Mouse (Mus musculus) kidney, embryonic 16.5 days (tissue): ENCODE data around the gene Setdb2. TPM values are rescaled to one million over a fixed set of nuclear protein-coding genes. Genes with fewer than 3 reads are reported as not detected.
"Not testable (repeated sequence)": the region's sequence is repeated elsewhere in the genome, so short reads cannot be mapped to it uniquely, and the experiment has no call there.

Experiments used
- ATAC-seq: fragments of 200-750 bp; cut with Nextera tagmentation; 2 replicates; pipeline ENCODE4 v1.8.0; 2017; ENCODE audit warnings: moderate TSS enrichment; ENCODE audit not compliant: low FRiP score, low TSS enrichment
- H3K27ac ChIP-seq: fragments of 300-500 bp; sonication (generic); 2 replicates; pipeline ENCODE4 v1.5.1; 2014; ENCODE audit warnings: low read length
- H3K27me3 ChIP-seq: fragments of 300-500 bp; sonication (generic); 2 replicates; pipeline ENCODE4 v1.6.1; 2014; ENCODE audit warnings: low read length, control low read depth, mixed read lengths; ENCODE audit not compliant: insufficient read depth
- H3K36me3 ChIP-seq: fragments of 300-500 bp; sonication (generic); 2 replicates; pipeline ENCODE4 v1.6.1; 2014; ENCODE audit warnings: low read length, control low read depth, mixed read lengths; ENCODE audit not compliant: insufficient read depth
- H3K4me1 ChIP-seq: fragments of 300-500 bp; sonication (generic); 2 replicates; pipeline ENCODE4 v1.6.1; 2014; ENCODE audit warnings: low read length, control low read depth, mixed read lengths; ENCODE audit not compliant: insufficient read depth
- H3K4me2 ChIP-seq: fragments of 300-500 bp; sonication (generic); replicated peaks from 2 replicates; pipeline ENCODE4 v1.6.1; 2014; ENCODE audit warnings: low read depth, low read length
- H3K4me3 ChIP-seq: fragments of 300-500 bp; sonication (generic); 2 replicates; pipeline ENCODE4 v1.5.1; 2014; ENCODE audit warnings: mild to moderate bottlenecking, low read length
- H3K9ac ChIP-seq: fragments of 300-500 bp; sonication (generic); replicated peaks from 2 replicates; pipeline ENCODE4 v1.6.1; 2014; ENCODE audit warnings: low read length
- H3K9me3 ChIP-seq: fragments of 300-500 bp; sonication (generic); 2 replicates; pipeline ENCODE4 v1.6.1; 2016; ENCODE audit warnings: low read length, control low read depth
- WGBS: fragments of 180-500 bp; shearing (Covaris S2); extraction: QIAGEN DNeasy Blood & Tissue Kit; methylation state at CpG from one replicate; pipeline ENCODE4 v1.1.7; 2014; 5-methylcytosine and 5-hydroxymethylcytosine counted together
- polyA plus RNA-seq: library from polyadenylated mRNA; unstranded; fragments of >200 nt; fragmentation: Nextera tagmentation; extraction: Ambion mirVana; gene quantifications from 2 replicates; pipeline ENCODE4 v1.2.1, GENCODE M21; 2015

The Setdb2 gene
- polyA plus RNA-seq, 1 experiment from 2014 or later, result 10.7 TPM

- H3K27me3 ChIP-seq, result no peaks in the 10 kb centered on the region
- WGBS, result 87% methylated on average over 3 of the region's 3 CpGs
- ATAC-seq, result no peak
These were observed 45.4 kb downstream of the Setdb2 start, which contains the start of gene Phf11c for GRCm38 (mm10) chr14:59395281-59395680. Phf11c (minus strand) TSS chr14:59395381.

GRCm38 (mm10) chr14:59390181-59390580 is 50.5 kb downstream of the Setdb2 start:
- not testable (repeated sequence) for H3K9ac ChIP-seq, H3K9me3 ChIP-seq, H3K27ac ChIP-seq, H3K4me1 ChIP-seq, H3K4me2 ChIP-seq, H3K27me3 ChIP-seq, H3K36me3 ChIP-seq, H3K4me3 ChIP-seq
- ATAC-seq, result 0 out of 2 replicates have a peak, but pooled peaks have one; percentile 35
- 64% methylated on average over 4 of the region's 4 CpGs for WGBS

More at GRCm38 (mm10) chr14:59395281-59395680, 45.4 kb downstream of the Setdb2 start, which contains the start of gene Phf11c:
- Histone ChIP-seq H3K4me3 (no peak within 1 kb of the TSS), H3K9ac (no peak within 1 kb of the TSS), H3K27ac (no peak within 1 kb of the TSS), H3K36me3 (no peaks in the 10 kb centered on the region), H3K4me2 (no peak within 1 kb of the TSS), H3K4me1 (no peaks in the 10 kb centered on the region), H3K9me3 (no peaks in the 10 kb centered on the region)

GRCm38 (mm10) chr14:59389532-59389931 is 51.2 kb downstream of the Setdb2 start:
- H3K4me3 ChIP-seq, result no peak overlapping the region
- no peaks in the 10 kb centered on the region for H3K27me3 ChIP-seq
- no peaks in the 10 kb centered on the region for H3K36me3 ChIP-seq
- H3K9me3 ChIP-seq, result no peaks in the 10 kb centered on the region
- H3K4me1 ChIP-seq, result no peaks in the 10 kb centered on the region
- 77% methylated on average over 1 of the region's 1 CpGs for WGBS
- no peak overlapping the region for H3K27ac ChIP-seq
- no peak overlapping the region for H3K9ac ChIP-seq
- H3K4me2 ChIP-seq, result no peak overlapping the region
- no peak for ATAC-seq

- Histone ChIP-seq H3K36me3 (no peaks in the 10 kb centered on the region), H3K27me3 (no peaks in the 10 kb centered on the region), H3K4me1 (no peaks in the 10 kb centered on the region), H3K27ac (no peak overlapping the region), H3K4me3 (no peak overlapping the region), H3K9me3 (peaks cover 15% of the 10 kb centered on the region), H3K9ac (no peak overlapping the region), H3K4me2 (no peak overlapping the region)
- 92% methylated on average over 25 of the region's 25 CpGs for WGBS
- no peak for ATAC-seq
These were observed 70.2 kb downstream of the Setdb2 start for GRCm38 (mm10) chr14:59370348-59371068.

- no peaks in the 10 kb centered on the region for H3K27me3 ChIP-seq
- H3K4me1 ChIP-seq, result no peaks in the 10 kb centered on the region
- H3K27ac ChIP-seq, result no peak overlapping the region
- H3K36me3 ChIP-seq, result no peaks in the 10 kb centered on the region
- no peak overlapping the region for H3K9ac ChIP-seq
- peaks cover 9% of the 10 kb centered on the region for H3K9me3 ChIP-seq
- ATAC-seq, result no peak
- no peak overlapping the region for H3K4me2 ChIP-seq
- no peak overlapping the region for H3K4me3 ChIP-seq
- 74% methylated on average over 8 of the region's 8 CpGs for WGBS
These were observed 74.1 kb downstream of the Setdb2 start for GRCm38 (mm10) chr14:59366386-59367105.

- no peak within 1 kb of the TSS for H3K27ac ChIP-seq
- no peak within 1 kb of the TSS for H3K4me2 ChIP-seq
These were observed 75.4 kb downstream of the Setdb2 start, which contains the start of gene Phf11d for GRCm38 (mm10) chr14:59365244-59365644. Phf11d (minus strand) TSS chr14:59365470.

More at GRCm38 (mm10) chr14:59365244-59365644, 75.4 kb downstream of the Setdb2 start, which contains the start of gene Phf11d:
- Histone ChIP-seq H3K4me3 (no peak within 1 kb of the TSS), H3K4me1 (no peaks in the 10 kb centered on the region), H3K27me3 (no peaks in the 10 kb centered on the region), H3K36me3 (no peaks in the 10 kb centered on the region), H3K9ac (no peak within 1 kb of the TSS), H3K9me3 (no peaks in the 10 kb centered on the region)
- 83% methylated on average over 6 of the region's 6 CpGs for WGBS
- ATAC-seq, result no peak

Other genes starting within 250 kb of the Setdb2 start
- 64.2 and 65.0 TPM in 2 replicates for gene Rcbtb1, start 239.7 kb downstream of the Setdb2 start, polyA plus RNA-seq
- gene Gm6904, start 180.7 kb downstream of the Setdb2 start, polyA plus RNA-seq, result not detected in 2 replicates
- gene Phf11a, start 143.4 kb downstream of the Setdb2 start, polyA plus RNA-seq, result 0.11 TPM in 1 of 2 replicates, not detected in the other
- gene Phf11b, start 99.5 kb downstream of the Setdb2 start, polyA plus RNA-seq, result 0.51 and 1.2 TPM in 2 replicates
- 0.91 and 1.3 TPM in 2 replicates for gene Phf11d, start 75.4 kb downstream of the Setdb2 start, polyA plus RNA-seq
- gene Phf11c, start 45.5 kb downstream of the Setdb2 start, polyA plus RNA-seq, result 0.50 and 0.74 TPM in 2 replicates
- 43.6 and 43.7 TPM in 2 replicates for gene Cab39l, start 88 bp upstream of the Setdb2 start, polyA plus RNA-seq
- gene Cdadc1, start 157.1 kb upstream of the Setdb2 start, polyA plus RNA-seq, result 38.9 and 41.7 TPM in 2 replicates
- 12.8 and 13.0 TPM in 2 replicates for gene Shisa2, start 184.4 kb upstream of the Setdb2 start, polyA plus RNA-seq